Mouse (Mus musculus) neutrophil, adult 5-6 weeks (primary cell): ENCODE measurements around the gene Syt14. TPM values are rescaled to one million over a fixed set of nuclear protein-coding genes. Genes with fewer than 3 reads are reported as not detected.

Source experiments
- ATAC-seq: fragments of 151-379, 151-347 bp; 2 replicates; pipeline ENCODE4 v1.8.0; 2017; ENCODE audit warnings: mild to moderate bottlenecking, moderate TSS enrichment; ENCODE audit not compliant: insufficient number of reproducible peaks, poor library complexity, low FRiP score, severe bottlenecking; ENCODE audit errors: extremely low read depth
- total RNA-seq: library from RNA; stranded (forward); fragments of 200-1000 nt; gene quantifications from 2 replicates; pipeline ENCODE4 v1.2.3, GENCODE M21; 2017

Gene Syt14
- total RNA-seq, 1 experiment from 2014 or later: 0.23 TPM

GRCm38 (mm10) chr1:192847254-192847653, 188.3 kb downstream of the Syt14 start:
- no peak for ATAC-seq

Other genes with a start within 250 kb of the Syt14 start
- not detected in 2 replicates for gene Sertad4, start 180.0 kb downstream of the Syt14 start, total RNA-seq
- gene Diexf, start 94.5 kb upstream of the Syt14 start, total RNA-seq: 27.9 and 32.9 TPM in 2 replicates
- gene Irf6, start 117.3 kb upstream of the Syt14 start, total RNA-seq: 1.1 and 1.7 TPM in 2 replicates
- gene A130010J15Rik, start 132.3 kb upstream of the Syt14 start, total RNA-seq: 6.8 and 7.4 TPM in 2 replicates
- gene Traf3ip3, start 165.9 kb upstream of the Syt14 start, total RNA-seq: 473 and 476 TPM in 2 replicates
- 25.7 and 29.8 TPM in 2 replicates for gene Lamb3, start 171.9 kb upstream of the Syt14 start, total RNA-seq
- gene Hsd11b1, start 228.3 kb upstream of the Syt14 start, total RNA-seq: 12.5 and 13.6 TPM in 2 replicates
- gene G0s2, start 237.4 kb upstream of the Syt14 start, total RNA-seq: 169 and 190 TPM in 2 replicates